Mouse (Mus musculus) adrenal gland, postnatal 14 days (tissue): Measurements from ENCODE around the gene Clk2. TPM values are rescaled to one million over a fixed set of nuclear protein-coding genes. Genes with fewer than 3 reads are reported as not detected.
"Not testable (repeated sequence)": the region's sequence is repeated elsewhere in the genome, so short reads cannot be mapped to it uniquely, and the experiment has no call there.

ENCODE experiments used
- DNase-seq: peaks from one replicate; pipeline ENCODE4 v3.0.0; 2021; ENCODE audit warnings: mixed read lengths
- total RNA-seq: library from RNA; stranded (reverse); gene quantifications from 2 replicates; pipeline ENCODE4 v1.2.3, GENCODE M21; 2021

Clk2 gene
- total RNA-seq, 1 experiment from 2014 or later: 50.3 TPM

GRCm38 (mm10) chr3:89190436-89190835, 25.8 kb downstream of the Clk2 start:
- DNase-seq: no peak

- DNase-seq: no peak
Observed at GRCm38 (mm10) chr3:89193351-89193750, 28.8 kb downstream of the Clk2 start.

- no peak for DNase-seq
Observed at GRCm38 (mm10) chr3:89193853-89194252, 29.3 kb downstream of the Clk2 start.

GRCm38 (mm10) chr3:89195979-89196877, 31.6 kb downstream of the Clk2 start:
- DNase-seq: peak; percentile 95

GRCm38 (mm10) chr3:89199839-89200238, 35.2 kb downstream of the Clk2 start:
- no peak for DNase-seq

- DNase-seq: peak; percentile 89
Observed at GRCm38 (mm10) chr3:89202253-89203141, 37.9 kb downstream of the Clk2 start, which contains the start of gene Gba. Gba (plus strand) TSS chr3:89202928.

- DNase-seq: no peak
Observed at GRCm38 (mm10) chr3:89203142-89203514, 38.5 kb downstream of the Clk2 start.

GRCm38 (mm10) chr3:89206079-89206478, 41.5 kb downstream of the Clk2 start:
- DNase-seq: no peak

- DNase-seq: no peak
Observed at GRCm38 (mm10) chr3:89206695-89207094, 42.1 kb downstream of the Clk2 start.

GRCm38 (mm10) chr3:89208075-89208657, 43.6 kb downstream of the Clk2 start:
- no peak for DNase-seq

GRCm38 (mm10) chr3:89208736-89209135, 44.1 kb downstream of the Clk2 start:
- DNase-seq: no peak

GRCm38 (mm10) chr3:89209731-89210130, 45.1 kb downstream of the Clk2 start:
- DNase-seq: no peak

GRCm38 (mm10) chr3:89210162-89210561, 45.6 kb downstream of the Clk2 start:
- DNase-seq: no peak

GRCm38 (mm10) chr3:89210731-89211130, 46.1 kb downstream of the Clk2 start:
- DNase-seq: peak; percentile 54

- DNase-seq: peak; percentile 95
Observed at GRCm38 (mm10) chr3:89213803-89214530, 49.4 kb downstream of the Clk2 start.

- DNase-seq: no peak
Observed at GRCm38 (mm10) chr3:89214681-89215411, 50.3 kb downstream of the Clk2 start, which contains the start of gene Thbs3. Thbs3 (plus strand) TSS chr3:89215180.

GRCm38 (mm10) chr3:89215853-89216252, 51.3 kb downstream of the Clk2 start:
- peak; percentile 87 for DNase-seq

- not testable (repeated sequence) for DNase-seq
Observed at GRCm38 (mm10) chr3:89216407-89216806, 51.8 kb downstream of the Clk2 start.

- no peak for DNase-seq
Observed at GRCm38 (mm10) chr3:89218271-89218670, 53.7 kb downstream of the Clk2 start.

GRCm38 (mm10) chr3:89219546-89219945, 55.0 kb downstream of the Clk2 start:
- no peak for DNase-seq

GRCm38 (mm10) chr3:89221167-89221566, 56.6 kb downstream of the Clk2 start:
- DNase-seq: no peak
